Mouse (Mus musculus) spleen, adult 2 months (tissue): Measurements from ENCODE around the gene Gars.

Experiments
- CTCF ChIP-seq: fragments of 200-500 bp; IDR thresholded peaks from 2 replicates; pipeline ENCODE4 v1.5.1; 2011; ENCODE audit warnings: mild to moderate bottlenecking, inconsistent platforms; ENCODE audit not compliant: insufficient read depth, insufficient read length, insufficient replicate concordance; ENCODE audit errors: extremely low read depth
- POLR2A ChIP-seq: fragments of 200-500 bp; IDR thresholded peaks from 2 replicates; pipeline ENCODE4 v1.6.1; 2011; ENCODE audit warnings: low read depth, low read length, inconsistent platforms

GRCm38 (mm10) chr6:55098603-55099002, 60.8 kb downstream of the Gars start:
- no peak for TF ChIP-seq CTCF
- no peak for TF ChIP-seq POLR2A
